Mouse (Mus musculus) G1E-ER4 (cell line): ENCODE data around the gene Taar3. TPM values are rescaled to one million over a fixed set of nuclear protein-coding genes. Genes with fewer than 3 reads are reported as not detected.

Source experiments
- GATA1 ChIP-seq: IDR thresholded peaks from one replicate; pipeline ENCODE4 v1.8.0; 2012; ENCODE audit warnings: low read length, inconsistent platforms
- polyA plus RNA-seq: library from polyadenylated mRNA; stranded (reverse); fragments of >175 nt; gene quantifications from 2 replicates; pipeline ENCODE4 v1.2.3, GENCODE M21; 2012

The Taar3 gene
- polyA plus RNA-seq, 1 experiment = not detected

GRCm38 (mm10) chr10:23978901-23979705, 29.7 kb downstream of the Taar3 start:
- TF ChIP-seq GATA1 = no peak

GRCm38 (mm10) chr10:23985546-23985945, 36.2 kb downstream of the Taar3 start, which contains the start of gene Taar6:
Gene Taar6 (minus strand): TSS chr10:23985646.
- TF ChIP-seq GATA1 = no peak

- TF ChIP-seq GATA1 = no peak
These were observed 37.1 kb downstream of the Taar3 start for GRCm38 (mm10) chr10:23986419-23986818.

- no peak for TF ChIP-seq GATA1
These were observed 44.0 kb downstream of the Taar3 start, which contains the start of gene Taar7a for GRCm38 (mm10) chr10:23993381-23993780. Gene Taar7a (minus strand): TSS chr10:23993481.

- TF ChIP-seq GATA1 = no peak
These were observed 50.3 kb downstream of the Taar3 start, which contains the start of gene Taar7b for GRCm38 (mm10) chr10:23999639-24000038. Gene Taar7b (plus strand): TSS chr10:23999939.

Other genes starting within 250 kb of the Taar3 start
- gene Rps12, start 162.3 kb upstream of the Taar3 start, polyA plus RNA-seq = 671 and 1,310 TPM in 2 replicates
- not detected in 2 replicates for gene Slc18b1, start 152.6 kb upstream of the Taar3 start, polyA plus RNA-seq
- gene Vnn3, start 98.1 kb upstream of the Taar3 start, polyA plus RNA-seq = not detected in 2 replicates
- gene Vnn1, start 54.9 kb upstream of the Taar3 start, polyA plus RNA-seq = not detected in 2 replicates
- not detected in 2 replicates for gene Taar1, start 29.2 kb upstream of the Taar3 start, polyA plus RNA-seq
- gene Taar2, start 11.0 kb upstream of the Taar3 start, polyA plus RNA-seq = not detected in 2 replicates
- not detected in 2 replicates for gene Taar4, start 10.9 kb downstream of the Taar3 start, polyA plus RNA-seq
- not detected in 2 replicates for gene Taar5, start 21.1 kb downstream of the Taar3 start, polyA plus RNA-seq
- not detected in 2 replicates for gene Taar6, start 36.1 kb downstream of the Taar3 start, polyA plus RNA-seq
- gene Taar7a, start 43.9 kb downstream of the Taar3 start, polyA plus RNA-seq = not detected in 2 replicates
- gene Taar7b, start 50.4 kb downstream of the Taar3 start, polyA plus RNA-seq = not detected in 2 replicates
- not detected in 2 replicates for gene Taar7d, start 77.7 kb downstream of the Taar3 start, polyA plus RNA-seq
- not detected in 2 replicates for gene Taar7e, start 88.1 kb downstream of the Taar3 start, polyA plus RNA-seq
- gene Taar7f, start 100.0 kb downstream of the Taar3 start, polyA plus RNA-seq = not detected in 2 replicates
- gene Taar8a, start 126.9 kb downstream of the Taar3 start, polyA plus RNA-seq = not detected in 2 replicates
- not detected in 2 replicates for gene Taar8b, start 142.7 kb downstream of the Taar3 start, polyA plus RNA-seq
- gene Taar8c, start 152.4 kb downstream of the Taar3 start, polyA plus RNA-seq = not detected in 2 replicates
- gene Taar9, start 160.0 kb downstream of the Taar3 start, polyA plus RNA-seq = not detected in 2 replicates
- gene Stx7, start 199.7 kb downstream of the Taar3 start, polyA plus RNA-seq = 34.6 and 43.1 TPM in 2 replicates